Mouse (Mus musculus): ENCODE measurements around the gene Hccs.

- TF ChIP-seq GATA1 (IDR thresholded peaks at IDR 0.05; ENCODE audit: borderline replicate concordance, low read length) (no peak), FLI1 (IDR thresholded peaks at IDR 0.05; ENCODE audit: low read length) (no peak)
Measured at GRCm38 (mm10) chrX:169357146-169357772, 37.1 kb upstream of the Hccs start.
